Mouse (Mus musculus) induced T-regulatory cell, adult 2 months (primary cell): ENCODE data around the gene Brip1.

Experiments used
- DNase-seq: peaks from one replicate; pipeline ENCODE4 v3.0.0-alpha.2; 2012; ENCODE audit warnings: low read depth

Brip1 gene

DNA sequence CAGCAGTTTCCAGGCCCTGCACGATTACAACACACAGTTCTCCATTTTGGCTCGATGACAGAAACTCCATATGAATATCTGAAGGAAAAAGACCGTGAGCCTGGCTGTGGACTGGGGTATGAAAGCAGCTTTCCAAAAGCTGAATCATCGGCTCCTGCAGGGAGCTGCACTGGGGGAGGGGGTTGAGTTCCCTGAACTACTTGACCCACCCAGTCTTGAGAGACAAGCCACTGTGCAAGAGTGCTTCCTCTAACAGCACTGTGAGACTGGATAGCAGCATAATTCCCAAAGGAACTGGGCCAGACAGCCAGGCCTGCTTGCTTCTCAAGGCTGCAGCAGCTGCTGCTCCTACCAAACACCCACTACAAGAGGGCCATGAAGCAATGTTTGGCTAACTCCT, 178.6 kb downstream of the Brip1 start:
- no peak for DNase-seq

DNA sequence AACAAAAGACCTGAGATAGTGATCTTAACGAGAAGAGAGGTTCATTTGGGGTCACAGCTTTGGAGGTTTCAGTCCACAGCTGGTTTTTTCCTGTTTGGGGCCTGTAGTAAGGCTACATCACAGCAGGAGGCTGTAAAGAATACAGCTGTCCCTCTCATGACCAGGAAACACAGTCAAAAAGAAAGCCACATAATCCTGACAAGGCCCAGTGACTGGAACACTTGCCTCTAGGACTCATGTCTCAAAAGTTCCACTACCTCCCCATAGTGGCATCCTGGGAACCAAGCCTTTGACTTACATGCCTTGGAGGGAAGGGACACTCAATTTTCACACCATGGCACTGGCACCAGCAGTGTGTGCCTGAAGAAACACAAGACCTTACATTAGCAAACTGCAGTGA, 181.0 kb downstream of the Brip1 start:
- DNase-seq, result no peak

DNA sequence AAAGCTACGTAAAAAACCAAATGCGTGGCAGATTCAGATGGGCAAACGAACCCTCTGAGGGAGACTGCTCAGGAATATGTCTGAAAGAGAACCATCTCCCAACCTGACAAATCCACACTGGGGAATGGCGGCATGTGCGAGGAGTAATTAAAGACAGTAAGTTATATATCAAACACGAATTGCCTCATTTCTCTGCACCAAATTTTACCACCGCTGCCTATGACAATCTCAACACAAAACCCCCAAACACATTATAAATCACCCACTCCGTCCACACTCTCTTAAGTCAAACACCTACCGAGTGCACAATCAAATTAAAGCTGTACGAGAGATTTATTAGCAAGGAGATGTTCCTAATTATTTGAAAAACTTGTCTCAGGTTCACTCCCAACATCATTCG, 184.8 kb downstream of the Brip1 start:
- no peak for DNase-seq

DNA sequence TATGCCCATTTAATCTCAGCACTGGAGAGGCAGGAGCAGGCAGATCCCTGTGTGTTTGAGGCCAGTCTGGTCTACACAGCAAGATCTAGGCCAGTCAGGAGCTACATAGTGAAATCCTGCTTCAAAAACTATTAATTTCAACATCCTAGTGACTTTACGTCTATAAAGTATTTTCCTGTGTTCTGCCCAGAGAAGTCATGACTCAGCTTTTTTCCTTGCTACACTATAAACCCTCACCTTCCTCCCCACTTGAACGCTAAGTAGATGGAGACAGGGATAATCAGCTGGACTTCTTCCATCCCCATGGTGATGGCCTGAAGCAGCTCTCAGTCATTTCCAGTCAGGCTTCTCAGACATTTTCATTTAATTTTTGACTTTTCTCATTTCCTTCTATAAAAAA, 187.9 kb downstream of the Brip1 start:
- no peak for DNase-seq

- DNase-seq, result no peak
These were observed 190.5 kb downstream of the Brip1 start for GRCm38 (mm10) chr11:86010458-86010857.

GRCm38 (mm10) chr11:86008211-86008905, 192.6 kb downstream of the Brip1 start:
- DNase-seq, result no peak
